Mouse (Mus musculus) ES-Bruce4 (cell line): ENCODE measurements around the gene Taf9.

ENCODE experiments used
- CTCF ChIP-seq: IDR thresholded peaks from one replicate; pipeline ENCODE4 v1.8.1; 2011; ENCODE audit warnings: low read depth, low read length
- EP300 ChIP-seq: IDR thresholded peaks from 2 replicates; pipeline ENCODE4 v1.6.1; 2011; ENCODE audit warnings: low read depth, low read length; ENCODE audit not compliant: insufficient read depth
- POLR2A ChIP-seq: IDR thresholded peaks from one replicate; pipeline ENCODE4 v1.8.1; 2011; ENCODE audit warnings: low read length; ENCODE audit not compliant: insufficient read depth

DNA sequence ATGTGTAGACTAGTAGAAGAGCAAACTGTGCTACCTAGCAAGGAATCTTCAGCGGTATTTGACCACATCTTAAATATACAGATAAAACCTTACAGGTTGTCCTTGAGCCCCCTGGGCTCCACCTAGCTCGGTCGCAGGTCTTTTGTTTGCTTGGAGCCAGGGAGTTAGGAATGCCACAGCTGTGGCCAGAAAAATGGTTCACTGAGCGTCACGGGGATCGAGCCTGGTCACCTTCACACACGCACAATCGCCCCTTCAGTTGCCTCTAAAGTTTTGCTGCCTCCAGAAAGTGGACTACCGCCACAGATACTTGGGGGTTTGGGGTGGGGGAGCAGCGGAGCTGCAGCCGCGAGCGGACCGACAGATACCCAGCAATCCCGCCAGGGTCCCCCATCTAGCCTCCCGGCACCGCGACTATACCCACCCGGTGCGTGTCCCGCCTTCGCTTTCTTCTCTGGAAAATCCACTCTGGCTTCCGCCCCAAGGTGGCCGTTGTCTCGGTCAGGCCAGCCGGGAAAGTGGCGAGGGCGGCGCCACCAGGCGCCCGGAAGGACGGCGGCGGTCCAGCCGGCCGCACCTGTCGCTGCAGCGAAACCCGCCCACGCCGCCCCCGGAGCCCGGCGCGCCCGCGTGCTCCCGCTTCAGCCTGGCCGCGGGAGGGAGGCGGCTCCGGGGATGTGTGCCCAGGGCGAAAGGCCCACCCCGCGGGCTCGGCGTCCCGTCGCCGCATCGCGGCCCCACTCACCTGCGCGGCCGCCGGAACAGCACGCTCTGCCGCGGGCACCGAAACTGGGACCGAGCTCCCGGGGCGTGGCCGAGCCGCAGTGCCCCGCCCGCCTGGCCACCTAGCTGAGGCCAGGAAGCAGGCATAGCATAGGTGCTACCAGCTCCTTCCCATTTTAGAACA, 34.9 kb upstream of the Taf9 start, which contains the start of gene Marveld2:
- TF ChIP-seq CTCF (no peak), POLR2A (no peak), EP300 (no peak)
